Mouse (Mus musculus) brain, embryonic 14.5 days (tissue): ENCODE measurements around the gene Prss8.
A peak's percentile ranks its signal among the peaks of the same experiment; 100 is the strongest.

Experiments used
- CTCF ChIP-seq: fragments of 200-500 bp; IDR thresholded peaks from 2 replicates; pipeline ENCODE4 v1.5.1; 2012; ENCODE audit warnings: inconsistent platforms, mild to moderate bottlenecking, moderate library complexity, borderline replicate concordance; ENCODE audit not compliant: insufficient read depth, insufficient read length; ENCODE audit errors: extremely low read depth
- POLR2A ChIP-seq: fragments of 200-500 bp; IDR thresholded peaks from 2 replicates; pipeline ENCODE4 v1.6.1; 2012; ENCODE audit warnings: mild to moderate bottlenecking, inconsistent platforms, borderline replicate concordance; ENCODE audit not compliant: poor library complexity, insufficient read depth, insufficient read length, severe bottlenecking; ENCODE audit errors: extremely low read depth

GRCm38 (mm10) chr7:127967004-127967921 lies 37.4 kb upstream of the Prss8 start, which contains the start of gene Fus:
- no peak for TF ChIP-seq CTCF
- peak; percentile 100 for TF ChIP-seq POLR2A
